Mouse (Mus musculus) ES-E14 (cell line): ENCODE data around the gene Foxred1. TPM values are rescaled to one million over a fixed set of nuclear protein-coding genes. Genes with fewer than 3 reads are reported as not detected.

Experiments used
- DNase-seq: peaks from one replicate; pipeline ENCODE4 v3.0.0-alpha.2; 2013; ENCODE audit warnings: low read depth, low spot score
- H3K27ac ChIP-seq: 2 replicates; pipeline ENCODE4 v1.5.1; 2012; ENCODE audit warnings: low read depth, mild to moderate bottlenecking, low read length, moderate library complexity, mixed read lengths; ENCODE audit not compliant: poor library complexity, insufficient read depth, severe bottlenecking
- H3K36me3 ChIP-seq: 2 replicates; pipeline ENCODE4 v1.6.1; 2012; ENCODE audit warnings: mild to moderate bottlenecking, low read length, moderate library complexity, mixed read lengths; ENCODE audit not compliant: control insufficient read depth, poor library complexity, insufficient read depth, severe bottlenecking
- H3K4me1 ChIP-seq, 2 experiments: fragments of 150-350 bp in 1 of 2; sonication (generic) in 1 of 2; 2 replicates each; pipeline ENCODE4 v1.6.1; 2012; ENCODE audit warnings: low read length in 2 of 2, mild to moderate bottlenecking in 1 of 2, mixed read lengths in 1 of 2; ENCODE audit not compliant: control insufficient read depth in 2 of 2, insufficient read depth in 2 of 2, poor library complexity in 1 of 2
- H3K4me3 ChIP-seq, 2 experiments: fragments of 150-350 bp in 1 of 2; sonication (generic) in 1 of 2; 2 replicates each; pipeline ENCODE4 v1.5.1; 2012; ENCODE audit warnings: low read length in 2 of 2, low read depth in 1 of 2, mild to moderate bottlenecking in 1 of 2, mixed read lengths in 1 of 2; ENCODE audit not compliant: insufficient read depth in 1 of 2, poor library complexity in 1 of 2, severe bottlenecking in 1 of 2
- H3K9ac ChIP-seq: 2 replicates; pipeline ENCODE4 v1.6.1; 2012; ENCODE audit warnings: low read depth, mild to moderate bottlenecking, low read length, mixed read lengths; ENCODE audit not compliant: poor library complexity, insufficient read depth, severe bottlenecking
- H3K9me3 ChIP-seq: fragments of 150-350 bp; sonication (generic); 2 replicates; pipeline ENCODE4 v1.6.1; 2012; ENCODE audit warnings: low read depth, mild to moderate bottlenecking, low read length; ENCODE audit not compliant: control insufficient read depth, insufficient read depth
- CHD2 ChIP-seq: IDR thresholded peaks from 2 replicates; pipeline ENCODE4 v1.6.1; 2014; ENCODE audit warnings: mild to moderate bottlenecking, low read depth, low read length, inconsistent platforms
- HCFC1 ChIP-seq: IDR thresholded peaks from 2 replicates; pipeline ENCODE4 v1.6.1; 2012; ENCODE audit warnings: low read length, inconsistent platforms, borderline replicate concordance; ENCODE audit not compliant: insufficient read depth
- MAFK ChIP-seq: IDR thresholded peaks from 2 replicates; pipeline ENCODE4 v1.6.1; 2014; ENCODE audit warnings: mild to moderate bottlenecking, low read depth, low read length, inconsistent platforms; ENCODE audit not compliant: insufficient read depth
- ZC3H11A ChIP-seq: IDR thresholded peaks from 2 replicates; pipeline ENCODE4 v1.6.1; 2012; ENCODE audit warnings: low read depth, mild to moderate bottlenecking, inconsistent platforms, low read length, borderline replicate concordance
- ZNF384 ChIP-seq: IDR thresholded peaks from 2 replicates; pipeline ENCODE4 v1.6.1; 2012; ENCODE audit warnings: low read depth, low read length, inconsistent platforms
- in situ Hi-C, 2 experiments: fragments of 600-800 bp; cut with MboI; formaldehyde crosslinking; loops; one replicate each; pipeline ENCODE4 v1.15.1; 2025; ENCODE audit warnings: low sequenced_read_pairs in 2 of 2, inconsistent platforms in 1 of 2; ENCODE audit not compliant: unreplicated experiment in 2 of 2
- total RNA-seq: library from RNA; depleted of rRNA; stranded (reverse); fragments of 300-350 nt; gene quantifications from 2 replicates; pipeline ENCODE4 v1.2.3, GENCODE M21; 2012; rRNA removed

Foxred1 gene
- 40.6 and 47.1 TPM in 2 replicates for total RNA-seq

DNA sequence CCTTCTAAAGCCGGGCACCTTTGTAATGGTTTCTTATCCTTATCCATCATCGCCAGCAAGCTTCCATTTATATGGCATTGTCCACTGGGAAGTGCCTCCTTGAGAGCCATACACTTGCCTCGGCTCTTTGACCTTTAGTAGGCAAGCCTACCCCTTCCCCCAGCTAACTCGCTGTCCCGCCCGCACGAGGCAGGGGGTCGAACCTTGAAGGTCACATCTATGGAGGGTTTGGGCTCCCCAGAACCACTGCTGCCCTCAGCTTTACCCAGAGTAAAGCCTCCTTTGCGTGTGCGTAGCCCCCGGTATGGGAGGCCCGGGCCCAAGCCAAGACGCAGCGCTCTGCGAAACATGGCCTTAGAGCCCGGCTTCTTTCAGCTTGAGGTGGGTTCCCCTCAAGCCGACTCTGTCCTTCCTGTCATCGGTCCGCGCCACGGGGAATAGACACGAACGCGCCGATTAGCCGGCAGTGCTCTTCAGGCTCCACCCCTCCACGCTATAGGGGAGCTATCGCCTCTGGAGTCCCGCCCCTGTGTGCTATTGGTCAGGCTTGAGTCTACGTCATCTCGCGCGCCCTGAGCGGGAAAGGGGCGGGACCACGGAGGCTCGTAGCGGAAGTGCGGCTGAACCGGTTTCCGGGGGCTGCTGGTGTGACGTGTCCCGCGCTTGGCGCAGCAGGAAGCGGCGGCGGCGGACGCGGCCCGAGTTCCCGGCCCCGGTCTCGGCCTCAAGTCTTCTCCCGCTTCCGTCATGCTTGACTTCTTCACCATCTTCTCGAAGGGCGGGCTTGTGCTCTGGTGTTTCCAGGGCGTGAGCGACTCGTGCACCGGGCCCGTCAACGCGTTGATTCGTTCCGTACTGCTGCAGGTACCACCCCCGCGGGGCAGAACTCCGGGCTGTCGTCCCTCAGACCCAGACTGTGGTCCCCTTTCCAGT is at the start of gene Foxred1:
Gene Foxred1, minus strand, starts transcription at position 514 of the 933 bp plus-strand sequence.
- Histone ChIP-seq H3K4me1 (peaks cover 4 to 9% of the 10 kb centered on the region in 2 experiments; a peak in 2 of 4 replicates), H3K27ac (peak within 1 kb of the TSS; percentile 83), H3K4me3 (peak within 1 kb of the TSS; percentile 88 to 90), H3K36me3 (peaks cover 43% of the 10 kb centered on the region), H3K9ac (peak within 1 kb of the TSS; percentile 95), H3K9me3 (no peaks in the 10 kb centered on the region)
- peak; percentile 78 for TF ChIP-seq HCFC1
- peak; percentile 82; the same call in 1 of the 2 replicates for TF ChIP-seq CHD2
- TF ChIP-seq ZC3H11A, result no peak
- no peak for TF ChIP-seq MAFK
- in situ Hi-C loops, result no loop called here
- peak; percentile 98 for DNase-seq

DNA sequence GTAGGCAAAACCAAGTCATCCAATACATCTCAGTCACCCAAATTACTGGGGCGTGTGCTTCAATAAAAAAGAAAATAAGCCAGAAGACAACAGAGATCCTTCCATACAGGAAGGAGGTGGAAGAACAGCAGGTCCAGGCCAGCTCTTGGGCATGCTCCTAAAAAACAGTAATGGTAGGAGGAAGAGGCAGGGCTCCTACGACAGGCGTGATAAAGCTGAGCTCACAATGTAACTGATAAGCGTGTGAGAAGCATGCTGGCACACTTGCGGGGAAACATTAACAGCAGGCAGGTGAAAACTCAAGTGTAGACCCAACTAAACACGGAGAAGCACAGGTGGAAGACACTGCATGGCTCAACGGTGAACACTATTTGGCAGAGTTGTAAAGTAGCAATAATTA is 46.5 kb upstream of the Foxred1 start:
- DNase-seq, result no peak

DNA sequence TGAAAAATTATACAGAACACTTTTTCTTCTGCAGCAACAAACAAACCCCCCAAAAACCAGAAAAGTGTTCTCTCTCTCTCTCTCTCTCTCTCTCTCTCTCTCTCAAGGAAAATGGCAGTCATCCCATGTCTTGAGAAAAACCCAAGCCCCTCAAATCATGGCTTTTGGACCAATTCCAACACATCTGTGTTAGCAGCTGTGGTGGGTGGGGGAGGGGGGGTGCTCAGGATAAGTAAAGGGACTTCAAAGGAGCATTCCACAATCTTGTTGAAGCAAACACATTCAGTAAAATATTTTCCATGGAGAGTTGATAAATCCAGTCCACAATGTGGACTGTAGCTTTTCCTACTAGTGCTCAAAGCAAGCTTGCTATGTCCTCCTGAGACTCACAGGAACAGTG is 38.6 kb upstream of the Foxred1 start:
- no peak overlapping the region for H3K27ac ChIP-seq
- no peaks in the 10 kb centered on the region for H3K9me3 ChIP-seq
- DNase-seq, result no peak
- H3K36me3 ChIP-seq, result no peaks in the 10 kb centered on the region
- in situ Hi-C loops, result no loop called here
- no peak overlapping the region for H3K4me3 ChIP-seq
- H3K9ac ChIP-seq, result no peak overlapping the region
- TF ChIP-seq ZC3H11A (no peak), CHD2 (no peak), HCFC1 (no peak), MAFK (no peak), ZNF384 (no peak)
- H3K4me1 ChIP-seq, result no peaks in the 10 kb centered on the region

More for the DNA sequence above, 46.5 kb upstream of the Foxred1 start:
- H3K9ac ChIP-seq, result no peak overlapping the region
- H3K27ac ChIP-seq, result no peak overlapping the region
- TF ChIP-seq HCFC1 (no peak), ZC3H11A (no peak), MAFK (no peak), ZNF384 (no peak), CHD2 (no peak)
- H3K9me3 ChIP-seq, result no peaks in the 10 kb centered on the region
- no peaks in the 10 kb centered on the region; a peak in 1 of 4 replicates for H3K4me1 ChIP-seq
- no peaks in the 10 kb centered on the region for H3K36me3 ChIP-seq
- H3K4me3 ChIP-seq, result no peak overlapping the region
- in situ Hi-C loops, result no loop called here

DNA sequence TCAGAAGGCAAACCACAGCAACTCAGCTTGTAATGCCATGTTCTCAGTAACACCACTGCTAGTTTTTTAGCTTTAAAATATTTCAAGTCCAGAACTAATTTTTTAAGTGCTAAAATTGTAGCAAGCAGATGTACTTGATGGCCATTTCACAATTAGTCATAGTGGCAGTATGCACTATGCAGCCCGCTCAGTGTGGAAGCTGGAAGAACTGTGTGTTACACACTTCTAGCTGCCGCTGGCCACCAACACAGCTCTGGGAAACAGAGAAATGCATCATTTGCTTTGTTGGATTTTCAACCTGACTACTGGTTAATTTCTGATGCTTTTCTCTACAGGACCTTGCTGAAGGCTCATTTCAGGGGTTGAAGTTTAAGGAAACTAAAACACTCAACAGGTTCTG is 36.5 kb upstream of the Foxred1 start:
- in situ Hi-C loops, result no loop called here
- H3K36me3 ChIP-seq, result no peaks in the 10 kb centered on the region
- no peaks in the 10 kb centered on the region for H3K9me3 ChIP-seq
- H3K4me3 ChIP-seq, result no peak overlapping the region
- H3K9ac ChIP-seq, result no peak overlapping the region
- no peak for DNase-seq
- TF ChIP-seq ZC3H11A, result no peak
- no peak for TF ChIP-seq CHD2
- no peak for TF ChIP-seq MAFK
- no peak for TF ChIP-seq ZNF384
- TF ChIP-seq HCFC1, result no peak
- H3K4me1 ChIP-seq, result no peaks in the 10 kb centered on the region
- H3K27ac ChIP-seq, result no peak overlapping the region
